Mouse (Mus musculus) kidney, postnatal 10 days (tissue): ENCODE results near the gene Gnb1l.
A peak's percentile ranks its signal among the peaks of the same experiment; 100 is the strongest.
"Not testable (repeated sequence)": the region's sequence is repeated elsewhere in the genome, so short reads cannot be mapped to it uniquely, and the experiment has no call there.

Source experiments
- DNase-seq: peaks from one replicate; pipeline ENCODE4 v3.0.0; 2021; ENCODE audit warnings: mixed read lengths

The Gnb1l gene

DNA sequence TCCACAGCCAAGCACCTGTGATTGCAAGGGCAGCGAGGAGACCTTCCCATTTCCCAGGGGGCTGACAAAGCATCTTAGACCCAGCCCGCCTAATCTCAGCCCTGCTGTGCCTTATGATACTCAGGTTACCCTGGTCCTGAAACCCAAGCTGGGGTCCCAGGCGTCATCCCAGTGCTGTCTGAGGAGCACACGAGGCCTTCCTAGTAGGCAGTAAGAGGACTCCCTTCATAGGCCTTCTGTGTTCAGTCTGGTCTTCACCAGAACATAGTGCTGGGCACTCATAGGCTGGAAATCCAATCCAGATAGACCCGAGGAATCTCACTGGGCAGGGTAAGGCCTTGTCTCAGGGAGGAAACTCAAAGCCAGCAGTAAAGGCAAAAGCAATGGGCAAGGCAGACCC, 14.7 kb upstream of the Gnb1l start:
- no peak for DNase-seq

DNA sequence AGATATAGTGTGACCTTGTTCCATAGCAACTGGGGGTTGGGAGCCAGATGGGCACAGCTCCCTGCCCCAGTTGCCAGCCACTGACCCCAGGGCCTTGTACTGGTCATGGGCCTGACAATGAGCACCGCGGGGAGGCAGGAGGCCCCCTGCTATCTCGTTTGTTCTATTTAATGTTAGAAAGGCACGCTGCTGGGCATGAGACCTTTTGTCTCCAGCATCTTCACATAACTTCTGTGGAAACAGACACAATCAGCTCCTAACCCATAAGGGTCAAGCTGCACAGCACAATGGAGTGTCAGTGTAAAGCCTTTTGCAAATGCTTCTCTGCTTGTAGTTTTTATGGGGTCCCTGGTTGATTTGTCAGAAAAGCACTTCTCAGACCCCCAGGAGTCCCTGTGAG, 14.1 kb upstream of the Gnb1l start:
- no peak for DNase-seq

DNA sequence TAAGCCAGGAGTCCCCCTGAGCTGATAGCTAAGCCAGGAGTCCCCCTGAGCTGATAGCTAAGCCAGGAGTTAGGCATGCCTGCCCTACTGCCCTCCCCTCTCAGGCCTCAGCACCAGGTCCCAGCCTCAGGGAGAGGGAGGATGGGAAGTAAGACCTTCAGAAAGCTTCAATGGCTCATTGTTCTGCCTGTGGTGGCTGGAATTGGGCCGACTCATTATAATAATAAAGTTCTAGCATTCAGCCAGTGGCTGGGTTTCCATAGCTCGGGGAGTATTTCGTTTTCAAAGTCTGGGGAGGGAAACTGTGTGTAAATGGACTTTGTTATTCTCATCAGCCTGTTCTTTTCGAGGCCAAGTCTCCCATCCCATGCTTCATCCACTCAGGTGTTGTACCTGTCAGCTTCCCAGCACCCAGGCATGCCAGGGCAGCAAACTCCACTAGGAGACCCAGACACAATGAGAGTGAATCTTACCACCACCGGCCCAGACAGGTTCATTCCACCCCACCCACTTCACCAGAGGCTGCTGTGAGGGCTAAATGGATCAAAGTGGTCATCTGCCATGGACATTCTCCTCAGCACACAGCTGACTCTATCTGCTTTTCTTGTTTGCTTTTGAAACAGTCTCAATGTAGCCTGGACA, 13.6 kb upstream of the Gnb1l start:
- DNase-seq = no peak

DNA sequence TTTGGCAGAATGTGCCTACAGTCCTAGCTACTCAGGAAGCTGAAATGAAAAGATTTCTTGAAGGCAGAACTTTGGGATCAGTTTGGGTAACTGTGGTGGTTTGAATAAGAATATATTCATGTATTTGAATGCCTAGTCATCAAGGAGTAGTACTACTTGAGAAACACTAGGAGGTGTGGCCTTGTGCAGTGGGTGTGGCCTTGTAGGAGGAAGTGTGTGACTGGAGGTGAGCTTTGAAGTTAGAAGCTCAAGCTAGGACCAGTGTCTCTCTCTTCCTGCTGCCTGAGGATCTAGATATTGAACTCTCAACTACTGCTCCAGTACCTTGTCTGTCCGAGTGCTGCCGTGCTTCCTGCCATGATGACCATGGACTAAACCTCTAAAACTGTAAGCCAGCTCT, 12.4 kb upstream of the Gnb1l start:
- DNase-seq = no peak

DNA sequence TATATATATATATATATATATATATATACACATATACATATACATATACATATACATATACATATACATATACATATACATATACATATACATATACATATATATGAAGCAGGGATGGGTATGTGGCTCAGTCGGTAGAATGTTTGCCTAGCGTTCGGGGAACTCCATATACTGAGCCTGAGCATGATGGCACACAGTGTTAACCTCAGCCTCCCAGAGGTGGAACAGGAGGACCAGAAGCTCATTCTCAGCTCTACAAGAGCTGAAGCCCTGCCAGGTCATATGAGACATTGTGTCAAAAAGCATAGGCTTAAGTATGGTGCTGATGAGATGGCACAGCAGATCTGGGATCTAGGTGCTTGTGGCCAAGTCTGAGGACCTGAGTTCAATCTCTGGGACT, 8.2 kb upstream of the Gnb1l start:
- DNase-seq = no peak

DNA sequence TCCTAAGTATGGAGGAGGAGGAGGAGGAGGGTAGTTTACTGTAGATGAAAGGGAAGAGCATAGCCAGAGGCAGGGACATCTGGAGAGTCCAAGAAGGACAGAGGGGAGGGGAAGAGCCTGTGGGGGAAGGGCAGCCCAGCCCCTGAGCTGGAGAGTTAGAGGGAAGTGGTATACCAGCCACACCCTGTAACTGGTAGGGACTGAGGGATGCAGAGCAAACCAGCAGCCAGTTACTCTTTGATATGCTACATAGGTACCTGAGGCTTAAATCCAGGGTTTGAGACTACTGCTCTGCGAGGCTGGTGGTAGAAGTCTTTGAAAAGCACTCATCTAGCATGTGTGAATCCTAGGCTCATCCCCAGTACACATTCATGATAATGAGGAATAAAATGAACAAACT, 7.6 kb upstream of the Gnb1l start:
- no peak for DNase-seq

DNA sequence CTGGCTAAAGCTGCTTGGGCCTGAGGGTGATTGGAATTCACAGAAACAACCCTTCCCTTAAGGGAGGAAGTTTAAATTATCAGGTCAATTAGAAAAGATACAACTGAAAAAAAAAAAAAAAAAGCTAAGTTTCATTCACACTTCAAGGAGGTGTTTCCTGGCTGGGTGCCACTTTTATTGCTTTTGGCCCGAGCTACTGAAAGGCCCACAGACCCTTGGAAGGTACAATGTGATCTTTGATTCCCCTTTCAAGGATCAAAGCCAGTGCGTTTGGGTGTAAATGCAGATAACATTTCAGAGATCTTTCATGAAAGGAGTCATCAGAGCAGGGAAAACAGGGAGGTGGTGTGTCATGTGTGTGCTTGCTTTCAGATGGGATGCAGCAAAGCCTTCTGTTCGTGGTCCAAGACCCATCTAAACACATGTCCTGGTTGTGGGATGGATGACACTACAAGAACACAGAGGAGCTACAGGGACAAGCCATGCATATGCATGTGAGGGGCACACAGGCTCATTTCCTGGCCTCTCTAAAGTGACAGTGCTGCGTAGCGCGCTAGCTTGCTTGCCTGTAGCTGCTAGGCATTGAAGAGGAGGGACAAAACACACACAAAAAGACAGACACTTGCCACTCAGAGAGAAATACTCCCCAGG, 523 bp upstream of the Gnb1l start:
- DNase-seq = peak; percentile 37

DNA sequence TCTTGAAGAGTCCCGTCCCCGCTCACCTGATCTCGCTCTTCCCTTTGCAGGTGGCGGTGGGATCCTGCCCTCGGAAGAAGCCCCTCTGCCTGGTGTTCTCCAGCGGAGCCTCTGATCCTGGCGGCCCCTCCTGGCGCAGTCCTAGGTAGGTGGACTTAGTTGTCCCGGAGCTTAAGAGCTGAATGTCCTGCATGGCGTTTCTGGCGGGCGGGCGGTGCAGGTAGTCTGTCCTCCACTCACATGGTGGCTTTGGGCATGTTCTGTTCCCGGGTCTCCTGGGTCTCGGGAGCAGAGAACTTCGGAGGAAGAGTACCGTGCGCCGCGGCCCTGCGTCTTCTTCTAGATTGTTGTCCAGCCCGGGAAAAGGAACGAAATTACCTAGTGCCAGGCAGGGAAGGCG, 483 bp downstream of the Gnb1l start:
- peak; percentile 60 for DNase-seq

DNA sequence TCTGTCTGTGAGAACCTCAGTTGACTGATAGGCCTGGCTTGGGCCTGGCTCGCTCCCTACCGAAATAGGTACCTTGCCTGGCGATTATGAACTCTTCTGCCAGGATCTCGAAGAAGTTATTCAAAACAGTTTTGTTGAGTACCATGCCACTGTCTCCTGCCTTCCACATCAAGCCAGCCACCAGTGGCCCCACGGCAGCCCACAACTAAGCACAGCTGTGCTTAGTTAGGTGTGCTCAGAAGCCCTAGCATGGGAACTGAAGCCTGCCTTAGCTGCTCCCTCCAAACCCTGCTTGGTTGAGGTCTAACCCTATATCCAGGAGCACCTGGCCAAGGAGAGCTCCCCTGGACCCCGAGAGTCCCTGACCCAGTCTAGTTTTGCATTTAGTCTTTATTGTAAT, 3.0 kb downstream of the Gnb1l start:
- DNase-seq = no peak

DNA sequence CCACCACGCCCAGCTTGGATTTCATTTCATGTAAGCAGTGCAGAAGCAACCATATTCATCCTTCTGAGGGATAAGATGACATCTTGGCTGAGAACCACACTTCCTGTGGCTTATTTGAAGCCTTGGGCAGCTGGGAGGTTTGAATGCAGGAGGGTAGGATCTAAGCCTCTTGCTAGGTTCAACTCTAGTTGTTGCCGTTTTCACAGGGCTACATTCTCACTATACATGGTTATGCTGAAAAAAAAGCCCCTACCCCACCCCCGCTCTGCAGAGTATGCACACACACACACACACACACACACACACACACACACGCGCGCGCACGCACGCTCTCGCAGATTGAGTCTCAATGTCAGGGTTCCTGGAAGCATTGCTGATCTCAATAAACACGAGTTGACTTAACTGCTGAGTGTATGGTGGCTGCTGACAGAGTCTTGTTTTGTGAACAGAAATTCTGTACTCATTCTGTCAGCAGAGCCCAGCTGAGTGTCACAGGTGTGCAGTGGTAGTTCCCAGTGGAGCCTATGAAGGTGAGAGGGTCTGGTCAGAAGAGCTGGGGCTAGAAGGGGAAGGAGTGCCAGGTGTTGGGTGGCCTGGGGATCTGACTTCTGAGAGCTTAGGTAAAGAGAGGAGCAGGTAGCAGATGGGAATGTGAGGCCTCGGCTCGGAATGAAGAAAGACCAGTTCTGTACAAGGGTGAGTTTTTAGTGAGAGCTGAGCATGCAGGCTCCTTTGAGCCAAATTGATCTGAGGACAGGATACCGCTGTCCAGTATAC, 5.2 kb downstream of the Gnb1l start:
- DNase-seq = no peak

DNA sequence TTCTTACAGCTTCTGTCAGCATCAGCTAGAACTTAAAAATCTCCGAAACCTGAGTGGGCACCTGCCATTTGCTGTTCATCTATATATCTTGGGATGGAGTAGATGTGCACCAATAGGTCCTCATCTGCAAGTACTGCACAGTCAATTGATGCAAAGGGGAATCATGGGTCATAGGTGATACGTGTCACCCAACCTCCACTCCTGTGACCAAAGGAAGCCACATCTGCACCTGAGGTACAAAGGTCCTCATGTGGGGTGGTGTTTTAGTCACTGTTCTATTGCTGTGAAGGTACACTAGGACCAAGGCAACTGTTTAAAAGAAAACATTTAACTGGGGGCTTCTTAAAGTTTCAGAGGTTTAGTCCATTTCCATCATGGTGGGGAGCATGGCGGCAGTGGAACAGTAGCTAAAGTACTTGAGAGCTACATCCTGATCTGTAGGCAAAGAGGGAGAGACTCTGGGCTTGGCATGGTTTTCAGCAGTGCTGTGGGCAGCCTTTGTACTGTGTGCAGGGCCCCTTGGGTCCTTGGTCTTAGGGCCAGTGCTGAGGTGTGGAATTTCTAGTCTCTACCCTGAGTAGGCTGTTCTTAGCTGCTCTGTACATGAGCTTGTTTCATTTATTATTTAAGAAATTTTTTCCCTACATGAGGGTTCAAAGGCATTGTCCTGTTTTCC, 8.1 kb downstream of the Gnb1l start:
- no peak for DNase-seq

DNA sequence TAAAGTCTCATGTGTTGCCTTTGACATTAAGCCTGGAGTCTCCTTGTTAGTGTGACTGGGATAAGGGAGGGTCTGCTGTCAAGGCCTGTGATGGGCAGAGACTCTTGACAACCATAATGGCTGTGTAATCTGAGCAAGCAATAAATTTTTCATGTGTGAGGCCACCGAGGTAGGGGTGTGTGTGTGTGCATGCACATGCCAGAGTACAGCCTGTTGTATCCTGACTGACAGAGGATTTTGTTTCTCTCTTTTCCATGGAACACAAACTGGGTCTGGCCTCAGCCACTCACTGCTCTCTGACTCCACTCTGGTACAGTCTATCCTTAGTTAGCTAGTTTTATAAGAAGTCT, 8.7 kb downstream of the Gnb1l start:
- no peak for DNase-seq

DNA sequence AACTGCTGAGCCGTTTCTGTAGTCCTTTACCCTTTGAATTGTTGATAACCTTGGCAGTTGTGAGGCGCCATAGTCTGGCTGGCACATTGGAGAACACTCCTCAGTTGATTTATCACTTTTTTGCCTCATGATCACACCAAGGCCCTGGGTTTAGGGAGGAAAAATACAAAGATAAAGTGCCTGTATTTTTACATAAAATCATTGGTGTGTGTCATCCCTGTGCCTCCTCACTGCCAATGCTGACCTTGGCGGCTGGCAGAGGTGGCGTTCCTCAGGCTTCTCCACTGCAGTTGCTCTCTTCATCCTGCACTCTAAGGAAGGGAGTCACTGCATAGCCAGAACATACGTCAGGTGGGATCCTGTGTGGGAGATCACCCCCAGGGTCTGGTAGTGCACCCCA, 13.2 kb downstream of the Gnb1l start:
- DNase-seq = no peak

DNA sequence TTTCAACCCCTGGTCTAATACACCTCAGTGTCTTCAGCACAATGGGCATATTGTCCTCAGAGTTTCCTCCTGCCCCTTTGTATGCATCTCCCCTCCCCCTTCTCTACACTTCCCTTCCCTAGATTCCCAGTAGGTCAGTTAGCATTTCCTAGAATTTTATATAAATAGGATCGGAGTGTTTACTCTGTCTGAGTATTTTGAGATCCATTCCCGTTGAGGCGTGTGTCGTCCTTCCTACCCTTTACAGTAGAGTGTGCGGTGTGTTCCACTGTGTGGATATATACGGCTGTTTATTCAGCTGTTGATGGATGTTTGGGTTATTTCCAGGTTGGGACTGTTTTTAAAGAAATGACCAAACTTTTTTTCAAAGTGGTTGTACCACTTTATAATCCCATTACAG, 15.0 kb downstream of the Gnb1l start:
- DNase-seq = no peak

DNA sequence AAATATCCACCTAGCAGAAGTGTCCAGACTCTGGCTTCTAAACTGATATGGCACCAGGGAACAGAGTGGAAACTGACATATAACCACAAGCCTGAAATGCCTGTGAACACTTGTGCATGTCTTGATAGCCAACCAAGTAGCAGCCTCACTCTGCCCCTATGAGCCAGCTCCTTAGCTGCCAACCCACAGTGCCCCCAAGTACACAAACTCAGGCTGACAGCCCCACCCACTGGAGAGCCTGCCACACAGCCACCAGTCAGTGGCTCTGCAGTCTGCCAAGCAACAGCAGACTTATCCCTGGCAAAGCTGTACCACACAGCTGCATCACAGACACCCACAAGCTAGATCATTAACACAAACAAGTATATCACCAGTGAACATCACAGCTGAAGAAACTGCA, 19.6 kb downstream of the Gnb1l start:
- DNase-seq = peak; percentile 38

DNA sequence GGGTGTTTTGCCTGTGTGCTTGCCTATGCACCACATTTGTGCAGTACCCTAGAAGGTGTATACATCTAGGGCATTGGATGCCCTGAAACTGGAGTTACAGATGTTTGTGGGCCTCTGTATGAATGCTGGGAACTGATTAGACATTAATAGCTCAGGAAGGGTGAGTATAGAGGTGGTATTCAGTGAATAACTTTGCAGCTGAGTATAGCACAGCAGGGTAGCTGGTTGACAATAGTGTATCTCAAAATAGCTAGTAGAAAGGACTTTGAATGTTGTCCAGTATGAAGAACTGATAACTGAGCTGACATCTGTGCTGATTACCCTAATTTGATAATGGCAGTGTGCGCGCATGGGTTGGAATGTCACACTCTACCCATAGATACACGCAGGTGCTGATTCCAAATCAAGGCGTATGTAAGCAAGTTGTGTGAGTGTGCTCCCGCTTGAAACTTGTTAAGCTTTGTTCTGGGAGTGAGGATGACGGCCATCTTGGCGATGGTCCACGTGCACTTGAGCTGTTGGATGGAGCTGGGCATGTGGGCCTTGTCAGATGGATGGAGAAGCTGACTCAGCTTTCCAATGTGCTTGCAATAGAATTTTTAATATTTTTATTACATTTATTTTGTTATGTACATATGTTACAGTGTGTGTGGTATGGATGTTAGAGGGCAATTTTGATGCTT, 25.2 kb downstream of the Gnb1l start:
- no peak for DNase-seq

DNA sequence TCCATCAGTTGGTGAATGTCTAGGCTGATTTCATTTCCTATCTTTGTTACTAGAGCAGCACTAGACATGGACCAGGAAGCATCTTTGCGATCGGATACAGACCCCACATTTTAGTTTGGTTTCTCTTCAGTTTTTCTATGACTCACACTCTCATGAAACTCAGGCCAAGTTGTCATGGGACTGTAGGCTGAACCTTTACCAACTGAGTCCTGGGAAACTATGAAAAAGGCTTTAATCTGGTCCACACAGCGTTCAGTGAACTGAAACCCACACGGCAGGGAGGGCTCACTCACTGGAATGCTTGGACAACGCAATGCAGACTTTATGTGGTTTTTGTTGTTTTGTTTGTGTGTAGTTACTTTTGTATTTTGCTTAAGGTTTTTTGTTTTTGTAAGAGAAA, 30.1 kb downstream of the Gnb1l start:
- no peak for DNase-seq

DNA sequence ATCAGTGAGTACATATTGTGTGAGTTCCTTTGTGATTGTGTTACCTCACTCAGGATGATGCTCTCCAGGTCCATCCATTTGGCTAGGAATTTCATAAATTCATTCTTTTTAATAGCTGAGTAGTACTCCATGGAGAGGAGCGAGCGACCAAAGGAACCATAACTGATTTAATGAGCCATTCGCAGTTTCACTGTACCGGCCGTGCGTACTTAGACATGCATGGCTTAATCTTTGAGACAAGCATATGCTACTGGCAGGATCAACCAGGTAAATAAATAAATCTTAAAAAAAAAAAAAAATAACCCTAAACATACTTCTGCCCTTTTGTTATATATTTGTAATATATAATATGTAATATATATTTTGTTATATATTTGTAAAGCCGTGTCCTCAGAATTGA, 34.5 kb downstream of the Gnb1l start:
- DNase-seq = not testable (repeated sequence)

DNA sequence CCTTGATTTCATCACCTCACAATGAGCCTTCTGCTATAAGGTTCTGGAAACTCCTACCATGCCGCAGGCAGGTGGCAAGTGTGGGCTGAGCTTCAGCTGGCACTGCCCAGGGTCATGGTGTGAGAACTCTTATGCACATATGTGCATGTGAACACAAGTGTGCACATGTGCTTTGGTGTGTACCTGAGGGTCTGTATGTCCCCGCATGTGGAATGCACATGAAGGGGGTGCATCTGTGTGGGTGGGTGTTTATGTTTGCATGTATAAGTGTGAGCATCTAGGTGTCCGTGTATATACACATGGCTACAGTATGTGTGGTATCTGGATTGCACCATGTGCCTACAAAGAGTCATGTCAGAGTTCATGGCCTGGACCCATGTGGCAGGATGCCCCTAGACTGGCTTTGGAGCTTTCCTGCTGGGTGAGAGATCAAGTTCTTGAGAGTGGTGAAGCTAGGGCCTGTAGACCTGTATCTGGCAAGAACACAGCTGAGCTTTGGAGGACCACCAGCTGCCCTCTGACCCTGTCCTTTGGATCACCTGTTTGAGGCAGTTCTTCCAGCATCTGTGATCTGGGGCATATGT, 39.0 kb downstream of the Gnb1l start:
- DNase-seq = no peak

DNA sequence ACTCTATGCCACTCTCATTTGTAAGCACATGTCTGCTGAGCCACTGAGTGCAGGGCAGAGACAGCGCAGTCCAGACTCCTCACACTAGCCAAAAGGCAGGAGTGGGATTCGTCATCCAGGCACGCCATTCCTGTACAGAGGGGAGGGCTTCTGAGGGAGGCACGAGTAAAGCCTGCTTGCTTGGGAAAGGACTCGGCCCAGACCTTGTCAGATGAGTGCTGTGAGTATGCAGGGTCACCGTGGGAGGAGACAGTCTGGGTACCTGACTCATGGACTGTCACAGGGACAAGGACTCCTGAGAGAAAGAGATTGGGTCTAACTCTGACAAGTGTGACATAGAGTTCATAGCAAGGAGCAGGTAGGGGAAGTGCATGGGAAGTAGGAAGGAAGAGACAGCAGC, 40.8 kb downstream of the Gnb1l start:
- DNase-seq = no peak

DNA sequence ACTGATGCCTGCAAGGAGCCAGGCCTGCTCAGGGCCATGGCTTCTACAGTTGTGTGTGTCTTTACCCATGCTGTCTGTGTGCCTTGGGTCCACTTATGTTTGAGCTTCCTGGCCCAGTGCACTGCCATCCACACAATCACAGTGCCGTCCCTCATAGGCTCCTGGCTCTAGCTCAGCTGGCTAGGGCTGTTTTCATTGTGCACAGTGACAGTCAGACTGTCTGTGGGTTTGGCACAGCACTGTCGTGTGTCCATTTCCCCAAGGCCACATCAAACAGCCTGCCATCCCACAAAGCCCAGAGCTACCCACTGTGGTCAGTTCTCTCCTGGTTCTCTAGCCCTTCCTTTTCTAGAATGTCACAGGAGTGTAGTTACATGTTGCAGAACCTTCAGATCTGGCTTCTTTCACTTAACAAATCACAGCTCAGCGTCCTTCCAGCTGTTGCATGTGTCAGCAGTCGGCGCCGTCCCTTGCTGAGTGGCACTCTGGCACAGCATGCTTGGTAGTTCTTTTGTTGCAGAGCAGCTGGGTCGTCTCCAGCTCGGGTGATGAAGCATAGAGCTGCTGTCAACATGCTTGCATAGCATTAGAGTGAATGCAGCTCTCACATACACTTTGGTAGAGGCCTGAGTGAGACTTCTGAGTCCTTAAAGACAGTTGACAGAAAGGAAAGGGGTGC, 44.8 kb downstream of the Gnb1l start:
- DNase-seq = no peak

DNA sequence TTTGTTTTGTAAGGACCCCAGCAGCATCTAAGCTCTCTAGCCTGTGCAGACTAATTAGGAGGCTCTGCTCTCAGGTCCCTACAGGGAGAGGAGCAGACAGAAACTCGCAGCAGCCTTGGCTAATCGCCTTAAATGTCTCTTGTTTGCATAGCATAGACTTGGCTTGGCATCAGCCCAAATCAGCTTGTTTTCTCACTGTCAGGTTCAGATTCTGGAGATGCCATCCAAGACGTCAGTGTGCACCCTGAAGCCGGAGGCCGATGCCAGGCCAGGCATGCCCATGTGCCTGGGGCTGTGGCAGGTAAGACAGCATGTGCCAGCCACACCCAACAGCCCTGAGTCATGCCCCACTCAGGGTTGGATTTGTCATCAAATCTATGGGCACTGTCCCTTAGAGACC, 49.4 kb downstream of the Gnb1l start:
- no peak for DNase-seq
